Mouse (Mus musculus) fibroblast of lung, adult 2 months (primary cell): ENCODE results near the gene Stip1.

Source experiments
- DNase-seq: peaks from one replicate; pipeline ENCODE4 v3.0.0-alpha.2; 2011; ENCODE audit warnings: low read depth

Gene Stip1

GRCm38 (mm10) chr19:6985300-6985699, 54.5 kb downstream of the Stip1 start:
- no peak for DNase-seq

- no peak for DNase-seq
Observed at GRCm38 (mm10) chr19:6983621-6984020, 56.1 kb downstream of the Stip1 start.

- no peak for DNase-seq
Observed at GRCm38 (mm10) chr19:6981465-6981864, 58.3 kb downstream of the Stip1 start.

GRCm38 (mm10) chr19:6980381-6981093, 59.2 kb downstream of the Stip1 start, which contains the start of gene Fkbp2:
Gene Fkbp2 (minus strand): TSS chr19:6980501.
- DNase-seq: peak; percentile 95

DNA sequence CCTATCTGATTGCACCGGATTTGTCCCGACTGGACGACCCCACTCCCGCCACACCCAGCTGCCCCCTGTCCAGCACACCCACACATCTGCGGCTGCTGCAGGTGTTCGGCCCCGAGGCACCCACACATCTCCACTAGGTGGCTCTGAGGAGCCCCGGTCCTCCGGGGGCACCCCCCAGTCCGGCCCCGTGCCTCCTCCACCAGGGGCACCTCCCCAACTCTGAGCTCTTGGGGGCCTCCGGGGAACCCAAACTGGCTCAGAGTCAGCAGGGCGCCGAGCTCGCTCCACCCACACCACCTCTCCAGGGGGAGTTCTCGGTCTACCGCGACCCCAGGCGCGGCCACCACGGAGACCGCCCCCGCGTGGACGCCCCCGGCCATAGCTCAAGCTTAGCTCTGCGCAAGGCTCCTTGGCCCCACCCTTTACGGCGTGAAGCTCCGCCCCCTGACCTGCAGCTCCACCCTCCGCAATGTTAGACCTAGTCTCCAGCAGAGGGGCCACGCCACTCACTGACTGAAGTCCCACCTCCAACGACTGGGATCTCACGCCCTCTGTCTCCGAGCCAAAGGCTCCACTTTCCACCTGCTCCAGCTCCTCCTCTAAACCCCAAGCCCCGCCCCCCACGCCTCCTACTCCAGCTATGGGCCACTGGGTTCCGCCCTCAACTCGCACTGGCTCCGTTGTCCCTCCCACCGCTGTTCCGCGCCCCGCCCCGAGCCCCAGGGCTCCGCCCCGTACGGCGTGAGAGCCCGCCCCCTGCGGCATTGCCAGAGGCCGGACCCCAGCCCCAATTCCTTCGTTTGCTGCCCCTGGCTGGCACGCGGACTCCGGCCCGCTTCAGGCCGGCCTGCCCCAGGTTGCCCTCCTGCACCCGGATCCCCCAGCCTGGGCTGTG, 60.0 kb downstream of the Stip1 start:
- peak; percentile 98 for DNase-seq

DNA sequence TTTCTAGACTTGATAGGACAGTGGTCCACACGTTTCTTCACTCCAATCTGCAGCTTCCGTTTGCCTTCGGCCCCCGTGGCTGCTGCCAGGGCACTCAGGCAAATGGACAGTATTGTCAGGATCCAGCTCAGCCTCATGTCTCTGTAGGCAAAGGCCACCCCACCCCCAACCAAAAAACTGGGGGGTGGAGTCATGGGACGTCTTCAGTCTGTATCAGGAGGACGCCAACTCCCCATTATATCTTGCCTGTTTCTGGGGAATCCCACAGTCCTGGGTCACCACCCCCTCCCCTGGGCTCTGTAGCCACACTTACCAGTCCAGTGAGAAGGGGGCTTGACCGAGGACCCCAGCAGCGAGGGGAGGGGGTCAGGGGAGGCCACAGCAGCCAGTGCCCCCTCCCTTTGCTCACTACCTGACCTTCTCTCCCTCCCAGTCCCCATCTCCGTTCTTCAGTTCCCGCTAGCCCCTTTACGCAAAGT, 60.7 kb downstream of the Stip1 start:
- no peak for DNase-seq

- DNase-seq: no peak
Observed at GRCm38 (mm10) chr19:6978639-6978974, 61.2 kb downstream of the Stip1 start.

GRCm38 (mm10) chr19:6977759-6978638, 61.8 kb downstream of the Stip1 start:
- DNase-seq: no peak

DNA sequence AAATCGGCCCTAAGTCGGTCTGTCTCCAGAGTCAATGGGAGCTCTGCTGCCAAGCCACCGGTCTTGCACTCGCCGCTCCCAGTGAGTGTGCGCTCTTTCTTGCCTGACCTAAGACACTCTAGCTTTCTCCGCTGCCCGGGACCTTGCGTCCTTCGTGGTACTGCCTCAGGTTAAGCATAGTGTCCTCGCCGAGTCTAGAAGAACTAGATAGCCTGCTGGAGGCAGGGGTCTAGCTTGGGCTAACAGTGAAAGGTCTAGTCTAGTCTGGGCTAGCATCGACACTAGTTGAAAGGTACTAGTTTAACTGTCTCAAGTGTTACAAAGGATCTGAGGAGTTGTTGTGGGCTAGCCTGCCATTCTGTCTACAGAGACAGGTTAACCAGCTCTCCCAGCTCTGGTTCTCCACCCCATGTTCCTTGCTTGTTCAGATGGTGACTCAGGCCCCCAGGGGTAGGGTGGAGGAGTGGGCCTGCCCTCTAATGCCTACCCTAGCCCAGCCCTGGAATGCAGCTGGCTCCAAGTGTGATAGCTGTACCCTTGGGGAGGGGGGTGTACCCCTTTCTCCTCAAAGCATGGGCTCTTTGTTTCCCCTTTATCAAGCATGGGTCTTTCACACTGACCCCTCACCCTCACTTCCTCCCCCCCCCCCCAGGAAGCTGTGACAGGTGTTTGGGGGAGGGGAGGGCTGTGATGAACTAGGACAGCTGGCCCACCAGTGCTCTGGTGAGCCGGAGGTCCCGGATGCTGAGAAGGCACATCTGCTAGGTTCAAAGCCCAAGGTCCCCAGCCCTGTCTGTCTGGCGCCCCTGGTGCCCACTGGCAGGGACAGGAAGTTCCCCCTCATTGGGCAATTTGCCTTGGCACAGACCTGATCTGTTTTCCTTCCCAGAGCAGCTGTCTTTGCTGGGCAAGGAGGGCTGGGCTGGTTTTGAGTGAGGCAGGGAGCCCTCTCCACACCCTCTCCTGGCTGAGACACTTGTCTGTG, 63.9 kb downstream of the Stip1 start, which contains the start of gene Plcb3:
TSS of gene Plcb3 (minus strand) at position 934 of the 985 bp plus-strand sequence.
- DNase-seq: no peak

GRCm38 (mm10) chr19:6974211-6975205, 65.3 kb downstream of the Stip1 start, which contains the start of gene Ppp1r14b:
Gene Ppp1r14b (plus strand): TSS chr19:6974968.
- DNase-seq: peak; percentile 60

- DNase-seq: no peak
Observed at GRCm38 (mm10) chr19:6973581-6974190, 66.1 kb downstream of the Stip1 start.

DNA sequence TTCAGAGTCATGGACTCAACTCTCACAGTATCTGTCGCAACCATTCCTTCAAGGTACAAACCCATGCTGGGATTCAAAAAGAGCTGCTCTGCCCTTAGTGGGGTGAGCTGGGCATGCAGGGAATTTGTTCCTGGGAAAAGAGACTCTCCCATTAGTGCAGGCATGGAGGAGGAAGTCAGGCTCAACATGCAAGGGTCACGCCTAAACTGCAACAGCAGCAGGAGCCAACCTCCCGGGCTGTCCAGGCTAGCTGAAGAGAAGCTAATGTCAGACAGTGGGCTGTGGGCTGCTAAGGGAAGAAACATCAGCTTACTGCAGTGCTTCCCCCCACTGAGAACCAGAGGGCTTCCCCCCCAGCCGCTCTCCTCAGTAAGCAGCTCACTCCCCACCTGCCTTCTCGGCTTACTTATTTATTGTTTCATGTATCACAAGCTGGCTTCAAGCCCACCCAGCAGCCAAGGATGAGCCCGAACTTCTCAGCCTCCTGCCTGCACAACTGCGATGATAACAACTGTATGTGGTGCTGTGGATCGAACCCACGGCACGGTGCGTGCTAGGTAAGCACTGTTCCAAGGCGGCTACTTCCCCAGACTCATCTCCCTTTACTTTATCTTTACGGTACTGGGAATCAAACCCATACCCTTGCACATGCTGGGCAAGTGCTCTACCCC, 67.4 kb downstream of the Stip1 start:
- no peak for DNase-seq

- DNase-seq: no peak
Observed at GRCm38 (mm10) chr19:6971644-6972043, 68.1 kb downstream of the Stip1 start.
